Mouse (Mus musculus): ENCODE measurements at regions not wholly inside any gene's neighbourhood (a gene's known extent, or its start where the extent isn't known, plus 50 kb on each side); places are given as distances from the start of the nearest gene placed in this dataset.

GRCm38 (mm10) chr15:96767188-96767587 lies 67.7 kb upstream of the Slc38a2 start:
- ChIA-PET POLR2A (interaction anchor here in 3 of 4 experiments (0.7 to 2.1 kb wide), 13 partner anchors 11 to 307 kb away, joined by 3 to 6 read pairs (median 4); partner anchors contain the start of gene Scaf11 (in 1 of the 3)), CTCF (interaction anchor here in 2 of 4 experiments (0.6 to 1.2 kb wide), 4 partner anchors 56 to 224 kb away, joined by 3 to 4 read pairs (median 3); no protein-coding TSS in a partner anchor)

GRCm38 (mm10) chr15:96766238-96766637 lies 66.7 kb upstream of the Slc38a2 start:
- CTCF ChIA-PET: interaction anchor here in 2 of 4 experiments (0.6 to 1.2 kb wide), 4 partner anchors 170 to 1635 kb away, joined by 3 read pairs; no protein-coding TSS in a partner anchor
- POLR2A ChIA-PET: interaction anchor here in 3 of 4 experiments (0.6 to 2.1 kb wide), 12 partner anchors 12 to 187 kb away, joined by 3 to 6 read pairs (median 4); no protein-coding TSS in a partner anchor

GRCm38 (mm10) chr15:96763611-96764010 lies 64.1 kb upstream of the Slc38a2 start:
- ChIA-PET CTCF (no interaction called here), POLR2A (interaction anchor here in 1 of 4 experiments (0.6 to 1.1 kb wide), 2 partner anchors 9 to 54 kb away, joined by 3 read pairs; no protein-coding TSS in a partner anchor)

GRCm38 (mm10) chr15:96759078-96759995 lies 59.8 kb upstream of the Slc38a2 start:
- CTCF ChIA-PET: interaction anchor here in 1 of 4 experiments (0.6 kb wide), 1 partner anchor 328 kb away, joined by 3 read pairs; no protein-coding TSS in a partner anchor
- POLR2A ChIA-PET: interaction anchor here in 2 of 4 experiments (0.6 to 1.3 kb wide), 2 partner anchors 28 to 48 kb away, joined by 3 to 4 read pairs; no protein-coding TSS in a partner anchor

- POLR2A ChIA-PET: interaction anchor here in 1 of 4 experiments (0.8 kb wide), 1 partner anchor 195 kb away, joined by 3 read pairs; no protein-coding TSS in a partner anchor
- CTCF ChIA-PET: interaction anchor here in 1 of 4 experiments (0.7 kb wide), 1 partner anchor 535 kb away, joined by 4 read pairs; no protein-coding TSS in a partner anchor
Measured at GRCm38 (mm10) chr15:96757446-96758198, 58.1 kb upstream of the Slc38a2 start.

GRCm38 (mm10) chr15:96756456-96756855 lies 56.9 kb upstream of the Slc38a2 start:
- ChIA-PET POLR2A (interaction anchor here in 1 of 4 experiments (0.6 kb wide), 1 partner anchor 242 kb away, joined by 3 read pairs; no protein-coding TSS in a partner anchor), CTCF (interaction anchor here in 1 of 4 experiments (0.5 kb wide), 1 partner anchor 10 kb away, joined by 3 read pairs; no protein-coding TSS in a partner anchor)

- POLR2A ChIA-PET: interaction anchor here in 1 of 4 experiments (0.6 kb wide), 1 partner anchor 241 kb away, joined by 3 read pairs; no protein-coding TSS in a partner anchor
- CTCF ChIA-PET: no interaction called here
Measured at GRCm38 (mm10) chr15:96755951-96756350, 56.4 kb upstream of the Slc38a2 start.

GRCm38 (mm10) chr15:96755322-96755942 lies 55.9 kb upstream of the Slc38a2 start:
- CTCF ChIA-PET: no interaction called here
- POLR2A ChIA-PET: no interaction called here

- POLR2A ChIA-PET: interaction anchor here in 1 of 4 experiments (1.3 kb wide), 1 partner anchor 10 kb away, joined by 3 read pairs; no protein-coding TSS in a partner anchor
Measured at GRCm38 (mm10) chr15:96754079-96754478, 54.5 kb upstream of the Slc38a2 start.

GRCm38 (mm10) chr15:96752719-96753118 lies 53.2 kb upstream of the Slc38a2 start:
- ChIA-PET CTCF (interaction anchor here in 1 of 4 experiments (0.5 kb wide), 1 partner anchor 184 kb away, joined by 4 read pairs; no protein-coding TSS in a partner anchor), POLR2A (interaction anchor here in 1 of 4 experiments (0.6 to 1.3 kb wide), 2 partner anchors 8 to 121 kb away, joined by 3 read pairs; no protein-coding TSS in a partner anchor)

More at GRCm38 (mm10) chr15:96754079-96754478, 54.5 kb upstream of the Slc38a2 start:
- CTCF ChIA-PET: no interaction called here

GRCm38 (mm10) chr15:96752062-96752358 lies 52.5 kb upstream of the Slc38a2 start:
- CTCF ChIA-PET: no interaction called here
- POLR2A ChIA-PET: no interaction called here

GRCm38 (mm10) chr15:96751243-96752061 lies 51.9 kb upstream of the Slc38a2 start:
- ChIA-PET POLR2A (no interaction called here), CTCF (no interaction called here)

GRCm38 (mm10) chr15:96749534-96750256 lies 50.2 kb upstream of the Slc38a2 start:
- ChIA-PET CTCF (no interaction called here), POLR2A (interaction anchor here in 1 of 4 experiments (0.7 kb wide), 1 partner anchor 24 kb away, joined by 3 read pairs; no protein-coding TSS in a partner anchor)
